Mouse (Mus musculus): ENCODE measurements around the gene Sec22b. TPM values are rescaled to one million over a fixed set of nuclear protein-coding genes. Genes with fewer than 3 reads are reported as not detected.
A peak's percentile ranks its signal among the peaks of the same experiment; 100 is the strongest.

Gene Sec22b
- total RNA-seq (2021) = 10 to 100 TPM; 79.1 to 83.4 TPM

GRCm38 (mm10) chr3:97900516-97901490, at the start of gene Sec22b:
Gene Sec22b (plus strand): TSS chr3:97901190.
- DNase-seq = peak; percentile 87 to 90

GRCm38 (mm10) chr3:97851803-97852202, 49.2 kb upstream of the Sec22b start:
- DNase-seq = no peak

DNA sequence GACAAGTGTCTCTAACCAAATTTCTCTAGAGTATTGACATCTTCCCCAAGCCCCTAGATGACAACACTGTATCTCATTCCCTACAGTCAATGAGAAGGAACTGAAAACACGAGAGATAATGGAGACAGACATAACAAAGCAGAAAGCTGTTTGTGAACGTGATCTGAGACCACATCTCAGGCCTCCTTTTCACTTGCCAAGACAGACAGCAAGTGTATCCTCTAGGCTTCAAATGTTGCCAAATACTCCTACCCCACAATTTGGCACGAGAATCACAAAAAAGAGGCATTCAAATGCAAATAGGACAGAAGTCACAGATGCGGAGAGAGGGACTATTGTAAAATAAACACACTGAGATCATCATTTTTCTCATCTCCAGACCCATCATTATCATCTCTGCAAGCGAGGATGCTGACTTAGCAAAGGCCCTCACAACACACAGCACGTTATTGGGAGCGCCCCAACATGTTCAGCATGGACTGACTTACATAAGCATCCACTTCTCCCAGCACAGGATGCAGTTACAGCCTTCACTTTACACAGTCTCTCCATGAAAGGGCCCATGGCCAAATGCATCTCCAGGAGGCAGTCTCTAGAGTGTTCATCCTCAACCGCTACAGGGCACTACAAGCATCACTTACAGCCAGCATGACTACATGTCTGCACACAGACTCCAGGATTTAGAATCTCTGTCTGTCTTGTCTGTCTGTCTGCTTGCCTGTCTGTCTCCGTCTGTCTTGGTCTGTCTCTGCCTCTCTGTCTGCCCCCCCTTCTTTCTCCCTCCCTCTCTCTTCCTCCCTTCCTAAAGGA, 46.2 kb upstream of the Sec22b start:
- peak; percentile 50 to 63 for DNase-seq

GRCm38 (mm10) chr3:97859400-97859799, 41.6 kb upstream of the Sec22b start:
- DNase-seq = no peak

GRCm38 (mm10) chr3:97860820-97861451, 40.1 kb upstream of the Sec22b start:
- no peak for DNase-seq

DNA sequence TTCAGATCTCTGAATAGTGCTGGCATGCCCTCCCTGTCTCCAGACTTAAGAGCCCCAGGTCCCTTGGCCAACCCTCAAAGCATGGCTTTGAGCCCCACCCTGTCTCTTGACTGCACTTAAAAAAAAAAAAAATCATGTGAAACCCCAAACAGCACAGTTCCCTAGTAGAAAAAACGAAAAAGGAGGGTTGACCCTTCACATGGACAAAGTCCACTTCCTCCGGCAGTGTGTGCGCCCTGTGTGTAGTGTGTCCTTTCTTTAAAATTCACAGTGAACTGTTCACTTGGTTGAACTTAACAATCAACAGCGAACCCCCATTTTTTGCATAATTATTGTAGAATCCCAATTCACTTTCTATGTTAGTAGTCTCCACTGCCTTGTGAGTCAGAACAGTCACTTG, 34.3 kb upstream of the Sec22b start:
- DNase-seq = no peak

- DNase-seq = peak; percentile 20 to 34
These were observed 33.6 kb upstream of the Sec22b start for GRCm38 (mm10) chr3:97867221-97868023.

- peak; percentile 79 to 81 for DNase-seq
These were observed 32.8 kb upstream of the Sec22b start for GRCm38 (mm10) chr3:97868024-97868689.

DNA sequence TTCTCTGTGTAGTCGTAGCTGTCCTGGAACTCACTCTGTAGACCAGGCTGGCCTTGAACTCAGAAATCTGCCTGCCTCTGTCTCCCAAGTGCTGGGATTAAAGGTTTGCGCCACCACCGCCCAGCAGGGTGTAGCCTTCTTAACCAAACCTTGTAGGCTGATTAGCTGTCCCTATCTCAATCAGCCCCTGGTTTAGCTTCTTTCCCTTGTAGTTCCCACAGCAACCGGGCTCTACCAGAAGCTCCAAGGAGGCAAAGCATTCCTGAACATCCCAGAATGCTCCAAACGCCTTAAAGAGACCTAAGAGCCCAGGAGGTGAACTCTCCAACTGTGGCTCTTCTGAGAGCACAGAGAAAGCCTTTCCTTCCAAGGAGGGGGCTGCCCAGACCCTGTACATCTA, 32.3 kb upstream of the Sec22b start:
- no peak for DNase-seq

- no peak for DNase-seq
These were observed 31.3 kb upstream of the Sec22b start for GRCm38 (mm10) chr3:97869730-97870129.

GRCm38 (mm10) chr3:97874777-97875176, 26.2 kb upstream of the Sec22b start:
- DNase-seq = no peak

GRCm38 (mm10) chr3:97876259-97876658, 24.7 kb upstream of the Sec22b start:
- no peak for DNase-seq

- peak; percentile 65 to 77 for DNase-seq
These were observed 21.8 kb upstream of the Sec22b start for GRCm38 (mm10) chr3:97879222-97879621.

- DNase-seq = peak; percentile 37 to 42
These were observed 19.4 kb upstream of the Sec22b start for GRCm38 (mm10) chr3:97881576-97881975.

DNA sequence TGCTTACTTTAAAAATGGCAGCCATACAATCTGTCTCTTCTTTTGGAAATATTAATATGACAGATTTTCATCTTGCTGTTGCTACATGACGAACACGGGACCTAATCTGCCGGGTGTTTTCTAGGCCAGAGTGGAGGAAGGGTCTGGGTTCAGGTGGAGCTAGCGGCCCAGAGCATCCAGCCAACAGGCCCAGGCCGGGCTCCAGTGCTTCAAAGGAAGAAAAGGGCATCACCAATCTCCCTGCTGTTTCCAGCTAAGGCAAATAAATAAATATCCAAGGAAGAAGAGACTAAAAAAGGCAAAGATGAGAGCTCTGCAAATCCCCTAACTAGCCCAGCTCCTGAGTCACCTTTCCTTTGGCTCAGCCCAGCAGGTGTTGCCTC, 13.2 kb upstream of the Sec22b start:
- DNase-seq = peak in 1 of 2 experiments; percentile 27

GRCm38 (mm10) chr3:97888168-97888901, 12.7 kb upstream of the Sec22b start, which contains the start of gene Pde4dip:
Gene Pde4dip (minus strand): TSS chr3:97888707.
- peak; percentile 64 to 72 for DNase-seq

- DNase-seq = no peak
These were observed 10.8 kb upstream of the Sec22b start for GRCm38 (mm10) chr3:97890205-97890604.

DNA sequence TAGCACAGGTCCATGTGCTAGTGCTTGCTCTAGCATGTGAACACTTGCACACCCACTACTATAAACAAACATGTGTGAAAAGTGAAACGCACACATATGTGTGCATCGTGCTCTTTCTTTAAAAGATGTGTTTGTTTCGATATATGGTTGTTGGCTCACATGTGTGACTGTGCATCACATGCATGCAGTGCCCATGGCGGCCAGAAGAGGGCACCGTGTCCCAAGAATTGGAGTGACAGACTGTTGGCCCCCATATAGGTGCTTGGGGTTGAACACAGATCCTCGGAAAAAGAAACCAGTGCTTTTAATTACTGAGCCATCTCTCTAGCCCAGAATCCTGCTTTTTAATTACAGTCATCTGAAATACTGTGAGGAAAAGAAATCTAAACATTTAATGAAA, 6.3 kb upstream of the Sec22b start:
- DNase-seq = no peak

- no peak for DNase-seq
These were observed 2.6 kb upstream of the Sec22b start for GRCm38 (mm10) chr3:97898381-97898780.

DNA sequence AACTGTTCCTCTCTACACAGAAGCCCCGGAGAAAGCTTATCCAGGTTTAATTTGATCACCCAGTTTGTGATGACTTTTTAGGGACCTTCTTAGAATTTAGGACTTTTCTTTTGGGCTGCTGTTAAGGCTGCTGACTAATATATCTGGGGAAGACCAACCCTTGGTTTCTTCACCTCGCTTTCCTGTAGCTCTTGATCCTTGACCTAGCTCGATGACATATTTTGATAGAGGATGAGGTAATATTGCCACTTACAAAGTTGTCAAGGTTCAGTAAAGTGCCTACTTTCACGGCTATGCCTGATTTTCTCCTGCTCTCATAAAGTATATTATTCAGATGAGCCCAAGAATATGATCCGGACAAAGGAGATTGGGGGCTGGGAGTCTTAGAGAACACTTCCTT, 596 bp downstream of the Sec22b start:
- no peak for DNase-seq

Measured in layer of hippocampus, postnatal 36 days (tissue).